Mouse (Mus musculus) forebrain, embryonic 11.5 days (tissue): ENCODE measurements at regions not wholly inside any gene's neighbourhood (a gene's known extent, or its start where the extent isn't known, plus 50 kb on each side); places are given as distances from the start of the nearest gene placed in this dataset.
A peak's percentile ranks its signal among the peaks of the same experiment; 100 is the strongest.

Source experiments
- ATAC-seq: fragments of 200-750 bp; cut with Nextera tagmentation; replicated peaks from 2 replicates; pipeline ENCODE4 v1.8.0; 2017; ENCODE audit warnings: moderate TSS enrichment; ENCODE audit not compliant: low FRiP score
- DNase-seq: peaks from one replicate; pipeline ENCODE4 v3.0.0-alpha.2; 2017; ENCODE audit warnings: low spot score
- H3K27ac ChIP-seq: fragments of 300-500 bp; sonication (generic); 2 replicates; pipeline ENCODE4 v1.5.1; 2014; ENCODE audit warnings: low read depth, low read length
- H3K27me3 ChIP-seq: fragments of 300-500 bp; sonication (generic); 2 replicates; pipeline ENCODE4 v1.6.1; 2014; ENCODE audit warnings: mild to moderate bottlenecking, low read length, mixed read lengths; ENCODE audit not compliant: control insufficient read depth, insufficient read depth
- H3K36me3 ChIP-seq: fragments of 300-500 bp; sonication (generic); 2 replicates; pipeline ENCODE4 v1.6.1; 2014; ENCODE audit warnings: mild to moderate bottlenecking, low read length, moderate library complexity, mixed read lengths; ENCODE audit not compliant: control insufficient read depth, insufficient read depth
- H3K4me1 ChIP-seq: fragments of 300-500 bp; sonication (generic); replicated peaks from 2 replicates; pipeline ENCODE4 v1.6.1; 2014; ENCODE audit warnings: low read length, mixed read lengths; ENCODE audit not compliant: control insufficient read depth, insufficient read depth
- H3K4me2 ChIP-seq: fragments of 300-500 bp; sonication (generic); 2 replicates; pipeline ENCODE4 v1.6.1; 2014; ENCODE audit warnings: low read depth, mild to moderate bottlenecking, low read length, moderate library complexity, mixed read lengths; ENCODE audit not compliant: severe bottlenecking
- H3K4me3 ChIP-seq: fragments of 300-500 bp; sonication (generic); 2 replicates; pipeline ENCODE4 v1.5.1; 2014; ENCODE audit warnings: low read depth, low read length
- H3K9ac ChIP-seq: fragments of 300-500 bp; sonication (generic); 2 replicates; pipeline ENCODE4 v1.6.1; 2014; ENCODE audit warnings: low read length
- H3K9me3 ChIP-seq: fragments of 300-500 bp; sonication (generic); 2 replicates; pipeline ENCODE4 v1.6.1; 2016; ENCODE audit warnings: low read length, mixed read lengths; ENCODE audit not compliant: control insufficient read depth
- WGBS: fragments of 180-500 bp; shearing (Covaris S2); extraction: QIAGEN DNeasy Blood & Tissue Kit; methylation state at CpG from one replicate; pipeline ENCODE4 v1.1.7; 2014; 5-methylcytosine and 5-hydroxymethylcytosine counted together

- Histone ChIP-seq H3K27me3 (no peaks in the 10 kb centered on the region), H3K27ac (no peak overlapping the region), H3K36me3 (no peaks in the 10 kb centered on the region), H3K9me3 (no peaks in the 10 kb centered on the region), H3K4me1 (no peaks in the 10 kb centered on the region), H3K4me3 (no peak overlapping the region), H3K9ac (no peak overlapping the region), H3K4me2 (no peak overlapping the region)
- 86% methylated on average over 4 of the region's 4 CpGs for WGBS
- ATAC-seq = no peak
- no peak for DNase-seq
Observed at GRCm38 (mm10) chr10:21672171-21672570, 79.2 kb downstream of the 1700020N01Rik start.

- no peak overlapping the region for H3K4me3 ChIP-seq
- H3K4me1 ChIP-seq = no peaks in the 10 kb centered on the region
- no peaks in the 10 kb centered on the region for H3K9me3 ChIP-seq
- H3K27ac ChIP-seq = no peak overlapping the region
- H3K4me2 ChIP-seq = no peak overlapping the region
- ATAC-seq (no peak), DNase-seq (no peak)
- no peaks in the 10 kb centered on the region for H3K27me3 ChIP-seq
- H3K36me3 ChIP-seq = no peaks in the 10 kb centered on the region
- H3K9ac ChIP-seq = no peak overlapping the region
- 90% methylated on average over 5 of the region's 5 CpGs for WGBS
Observed at GRCm38 (mm10) chr10:21672666-21673065, 79.7 kb downstream of the 1700020N01Rik start.

GRCm38 (mm10) chr10:21673831-21674230 lies 80.9 kb downstream of the 1700020N01Rik start:
- H3K27me3 ChIP-seq = no peaks in the 10 kb centered on the region
- WGBS = 92% methylated on average over 1 of the region's 1 CpGs
- no peaks in the 10 kb centered on the region for H3K4me1 ChIP-seq
- no peaks in the 10 kb centered on the region for H3K9me3 ChIP-seq
- H3K4me3 ChIP-seq = no peak overlapping the region
- H3K4me2 ChIP-seq = no peak overlapping the region
- H3K36me3 ChIP-seq = no peaks in the 10 kb centered on the region
- no peak overlapping the region for H3K9ac ChIP-seq
- ATAC-seq (no peak), DNase-seq (no peak)
- H3K27ac ChIP-seq = no peak overlapping the region

GRCm38 (mm10) chr10:21675786-21676185 lies 82.8 kb downstream of the 1700020N01Rik start:
- no peak for ATAC-seq
- WGBS = 94% methylated on average over 14 of the region's 14 CpGs
- DNase-seq = no peak

GRCm38 (mm10) chr10:21677911-21678310 lies 85.0 kb downstream of the 1700020N01Rik start:
- Histone ChIP-seq H3K9me3 (no peaks in the 10 kb centered on the region), H3K27me3 (no peaks in the 10 kb centered on the region), H3K4me3 (no peak overlapping the region), H3K4me2 (no peak overlapping the region), H3K27ac (no peak overlapping the region), H3K36me3 (no peaks in the 10 kb centered on the region), H3K9ac (no peak overlapping the region), H3K4me1 (0 out of 2 replicates have a peak, but pooled peaks cover 3% of the 10 kb centered on the region)
- ATAC-seq = no peak
- WGBS = 95% methylated on average over 9 of the region's 9 CpGs
- no peak for DNase-seq

More at GRCm38 (mm10) chr10:21675786-21676185, 82.8 kb downstream of the 1700020N01Rik start:
- H3K4me2 ChIP-seq = no peak overlapping the region
- H3K9me3 ChIP-seq = no peaks in the 10 kb centered on the region
- no peak overlapping the region for H3K9ac ChIP-seq
- no peak overlapping the region for H3K4me3 ChIP-seq
- no peak overlapping the region for H3K27ac ChIP-seq
- H3K27me3 ChIP-seq = no peaks in the 10 kb centered on the region
- H3K4me1 ChIP-seq = 0 out of 2 replicates have a peak, but pooled peaks cover 3% of the 10 kb centered on the region
- no peaks in the 10 kb centered on the region for H3K36me3 ChIP-seq

- WGBS = 89% methylated on average over 6 of the region's 6 CpGs
- DNase-seq (no peak), ATAC-seq (no peak)
- no peak overlapping the region for H3K4me3 ChIP-seq
- no peak overlapping the region for H3K9ac ChIP-seq
- 0 out of 2 replicates have a peak, but pooled peaks cover 3% of the 10 kb centered on the region for H3K4me1 ChIP-seq
- H3K9me3 ChIP-seq = no peaks in the 10 kb centered on the region
- no peak overlapping the region for H3K27ac ChIP-seq
- no peaks in the 10 kb centered on the region for H3K36me3 ChIP-seq
- H3K4me2 ChIP-seq = no peak overlapping the region
- no peaks in the 10 kb centered on the region for H3K27me3 ChIP-seq
Observed at GRCm38 (mm10) chr10:21678372-21678771, 85.4 kb downstream of the 1700020N01Rik start.

- H3K27ac ChIP-seq = no peak overlapping the region
- ATAC-seq (no peak), DNase-seq (no peak)
- H3K27me3 ChIP-seq = no peaks in the 10 kb centered on the region
- H3K4me3 ChIP-seq = no peak overlapping the region
- H3K36me3 ChIP-seq = no peaks in the 10 kb centered on the region
- H3K9me3 ChIP-seq = no peaks in the 10 kb centered on the region
- 73% methylated on average over 10 of the region's 10 CpGs for WGBS
- no peak overlapping the region for H3K4me2 ChIP-seq
- H3K4me1 ChIP-seq = 0 out of 2 replicates have a peak, but pooled peaks cover 3% of the 10 kb centered on the region
- H3K9ac ChIP-seq = no peak overlapping the region
Observed at GRCm38 (mm10) chr10:21678811-21679451, 86.0 kb downstream of the 1700020N01Rik start.

- WGBS = 27% methylated on average over 4 of the region's 4 CpGs
- ATAC-seq = peak; percentile 78
- DNase-seq = no peak
- Histone ChIP-seq H3K4me3 (no peak overlapping the region), H3K9ac (no peak overlapping the region), H3K4me1 (0 out of 2 replicates have a peak, but pooled peaks cover 3% of the 10 kb centered on the region), H3K9me3 (no peaks in the 10 kb centered on the region), H3K27me3 (no peaks in the 10 kb centered on the region), H3K36me3 (no peaks in the 10 kb centered on the region), H3K27ac (no peak overlapping the region), H3K4me2 (no peak overlapping the region)
Observed at GRCm38 (mm10) chr10:21680789-21681188, 87.8 kb downstream of the 1700020N01Rik start.
